ENCODE assay signal across 23 mouse cellular contexts in genomic region chr8:48146449-48146848, GRCm38 (mm10). TPM values are rescaled to one million over a fixed set of nuclear protein-coding genes. Genes with fewer than 3 reads are reported as not detected.
A peak's percentile ranks its signal among the peaks of the same experiment; 100 is the strongest.
DNase-seq lines count a peak whose midpoint lies in the region; ATAC-seq and TF ChIP-seq lines count a peak whose summit lies in the region.
"Had no signal": no experiment of that assay in that cellular context is flagged by ENCODE, and none has a peak within 500 bp of the region (broad histone marks: within the 10 kb centered on the region; RNA-seq: fewer than 3 reads in every experiment).

No protein-coding gene starts in this region.

- H3K4me2 ChIP-seq in forebrain, embryonic 14.5 days (ENCODE audit: low read length), result no peak overlapping the region
- no peak overlapping the region for H3K4me2 ChIP-seq in forebrain, embryonic 11.5 days (ENCODE audit: low read depth, low read length, severe bottlenecking)
- no peak overlapping the region for H3K4me2 ChIP-seq in lung, embryonic 14.5 days
- H3K4me2 ChIP-seq in lung, postnatal 0 days (replicated peaks; ENCODE audit: low read depth, low read length), result no peak overlapping the region
- H3K4me2 ChIP-seq: embryonic facial prominence, embryonic 15.5 days; hindbrain, embryonic 15.5 days; liver, embryonic 15.5 days had no signal

- DNase-seq in forebrain, embryonic 14.5 days (ENCODE audit: low spot score), result peak; percentile 63
- DNase-seq in forebrain, embryonic 11.5 days (ENCODE audit: low spot score), result no peak
- peak; percentile 50 for DNase-seq in lung, embryonic 14.5 days
- DNase-seq in lung, postnatal 0 days (ENCODE audit: low spot score), result no peak
- DNase-seq in layer of hippocampus, adult 9-10 months (ENCODE audit: low spot score), result peak; percentile 25
- DNase-seq in telencephalon, adult 2 months (ENCODE audit: low read depth, low spot score), result peak; percentile 61
- DNase-seq in cerebellum, postnatal 10 days, result no peak
- DNase-seq in adrenal gland, postnatal 4 days (ENCODE audit: low spot score in 2 of 2), result no peak
- DNase-seq: adrenal gland, postnatal 14 days; cerebellum, adult 8-10 months; gastrocnemius, postnatal 36 days; heart, postnatal 10 days; lung, postnatal 14 days; retina, postnatal 1 day; thymus, postnatal 36 days had no signal

- no peak for TF ChIP-seq EP300 in lung, postnatal 0 days (IDR thresholded peaks at IDR 0.05)

- no peaks in the 10 kb centered on the region for H3K27me3 ChIP-seq in forebrain, embryonic 14.5 days (replicated peaks; ENCODE audit: control insufficient read depth, insufficient read depth, low read length)
- no peaks in the 10 kb centered on the region for H3K27me3 ChIP-seq in forebrain, embryonic 11.5 days (ENCODE audit: control insufficient read depth, insufficient read depth, low read length)
- H3K27me3 ChIP-seq in lung, embryonic 14.5 days (ENCODE audit: insufficient read depth, low read length), result no peaks in the 10 kb centered on the region
- H3K27me3 ChIP-seq in lung, postnatal 0 days (replicated peaks; ENCODE audit: insufficient read depth, low read length), result no peaks in the 10 kb centered on the region
- H3K27me3 ChIP-seq: CH12.LX; embryonic facial prominence, embryonic 15.5 days; hindbrain, embryonic 15.5 days; liver, embryonic 15.5 days; megakaryocyte, embryonic 14.5 days had no signal

- ATAC-seq in forebrain, embryonic 14.5 days, result peak; percentile 37; the same call in 1 of the 2 replicates
- ATAC-seq in forebrain, embryonic 11.5 days (replicated peaks; ENCODE audit: low FRiP score), result no peak
- no peak for ATAC-seq in lung, embryonic 14.5 days (ENCODE audit: insufficient read depth)
- ATAC-seq in lung, postnatal 0 days, result no peak
- ATAC-seq: intestine, embryonic 16.5 days; midbrain, embryonic 16.5 days had no signal

- H3K9ac ChIP-seq in forebrain, embryonic 14.5 days (ENCODE audit: low read length), result no peak overlapping the region
- H3K9ac ChIP-seq in forebrain, embryonic 11.5 days (ENCODE audit: low read length), result no peak overlapping the region
- no peak overlapping the region for H3K9ac ChIP-seq in lung, embryonic 14.5 days
- H3K9ac ChIP-seq in lung, postnatal 0 days (replicated peaks; ENCODE audit: low read depth), result no peak overlapping the region
- H3K9ac ChIP-seq: embryonic facial prominence, embryonic 15.5 days; hindbrain, embryonic 15.5 days; liver, embryonic 15.5 days had no signal

- H3K4me3 ChIP-seq in forebrain, embryonic 14.5 days (ENCODE audit: low read depth, low read length), result no peak overlapping the region
- no peak overlapping the region for H3K4me3 ChIP-seq in forebrain, embryonic 11.5 days (ENCODE audit: low read depth, low read length)
- no peak overlapping the region for H3K4me3 ChIP-seq in lung, embryonic 14.5 days (ENCODE audit: low read depth, low read length)
- no peak overlapping the region for H3K4me3 ChIP-seq in lung, postnatal 0 days (ENCODE audit: low read depth, low read length)
- H3K4me3 ChIP-seq: embryonic facial prominence, embryonic 15.5 days; hindbrain, embryonic 15.5 days; left cerebral cortex, adult 2 months; liver, embryonic 15.5 days; megakaryocyte, embryonic 14.5 days had no signal

- no peaks in the 10 kb centered on the region for H3K9me3 ChIP-seq in forebrain, embryonic 14.5 days (replicated peaks; ENCODE audit: control insufficient read depth, low read length)
- peaks cover 5% of the 10 kb centered on the region; the same call in 1 of the 2 replicates for H3K9me3 ChIP-seq in forebrain, embryonic 11.5 days (ENCODE audit: control insufficient read depth, low read length)
- no peaks in the 10 kb centered on the region for H3K9me3 ChIP-seq in lung, embryonic 14.5 days (ENCODE audit: low read depth, low read length)
- H3K9me3 ChIP-seq in lung, postnatal 0 days (ENCODE audit: low read length), result no peaks in the 10 kb centered on the region
- H3K9me3 ChIP-seq: liver, embryonic 15.5 days had no signal

- TF ChIP-seq CTCF in lung, embryonic 14.5 days (IDR thresholded peaks at IDR 0.05; ENCODE audit: low read depth), result no peak
- TF ChIP-seq CTCF in lung, postnatal 0 days (IDR thresholded peaks at IDR 0.05), result no peak

- no peaks in the 10 kb centered on the region for H3K4me1 ChIP-seq in forebrain, embryonic 14.5 days (ENCODE audit: control insufficient read depth, insufficient read depth, low read length)
- no peaks in the 10 kb centered on the region for H3K4me1 ChIP-seq in forebrain, embryonic 11.5 days (replicated peaks; ENCODE audit: control insufficient read depth, insufficient read depth, low read length)
- no peaks in the 10 kb centered on the region for H3K4me1 ChIP-seq in lung, embryonic 14.5 days (ENCODE audit: insufficient read depth)
- no peaks in the 10 kb centered on the region for H3K4me1 ChIP-seq in lung, postnatal 0 days (ENCODE audit: insufficient read depth, low read depth, low read length)
- H3K4me1 ChIP-seq: hindbrain, embryonic 15.5 days; liver, embryonic 15.5 days; megakaryocyte, embryonic 14.5 days had no signal

- 79% methylated on average over 10 of the region's 10 CpGs for WGBS in forebrain, embryonic 14.5 days
- WGBS in forebrain, embryonic 11.5 days, result 95% methylated on average over 10 of the region's 10 CpGs
- WGBS in lung, embryonic 14.5 days, result 79% methylated on average over 10 of the region's 10 CpGs
- 77% methylated on average over 10 of the region's 10 CpGs for WGBS in lung, postnatal 0 days

- H3K27ac ChIP-seq in forebrain, embryonic 14.5 days (ENCODE audit: low read depth, low read length), result no peak overlapping the region
- H3K27ac ChIP-seq in forebrain, embryonic 11.5 days (ENCODE audit: low read depth, low read length), result no peak overlapping the region
- H3K27ac ChIP-seq in lung, embryonic 14.5 days (ENCODE audit: low read depth), result no peak overlapping the region
- no peak overlapping the region for H3K27ac ChIP-seq in lung, postnatal 0 days (ENCODE audit: low read length)
- H3K27ac ChIP-seq: embryonic facial prominence, embryonic 15.5 days; hindbrain, embryonic 15.5 days; left cerebral cortex, adult 2 months; liver, embryonic 15.5 days had no signal

- H3K36me3 ChIP-seq in forebrain, embryonic 14.5 days (ENCODE audit: control insufficient read depth, insufficient read depth, low read length), result no peaks in the 10 kb centered on the region
- no peaks in the 10 kb centered on the region for H3K36me3 ChIP-seq in forebrain, embryonic 11.5 days (ENCODE audit: control insufficient read depth, insufficient read depth, low read length)
- peaks cover 13% of the 10 kb centered on the region; the same call in 1 of the 2 replicates for H3K36me3 ChIP-seq in lung, embryonic 14.5 days (ENCODE audit: insufficient read depth)
- H3K36me3 ChIP-seq in lung, postnatal 0 days (ENCODE audit: insufficient read depth, low read length), result no peaks in the 10 kb centered on the region
- H3K36me3 ChIP-seq: embryonic facial prominence, embryonic 15.5 days; hindbrain, embryonic 15.5 days had no signal

RNA-seq across cellular contexts. Expression of gene Dctd, which starts 47.6 kb away (rescaled TPM):
- polyA plus RNA-seq in forebrain, embryonic 14.5 days (2014; fragmentation: Nextera tagmentation; extraction: Ambion mirVana), result 13.5 and 14.2 TPM in 2 replicates
- 36.8 and 38.0 TPM in 2 replicates for polyA plus RNA-seq in forebrain, embryonic 11.5 days (2014; fragmentation: Nextera tagmentation; extraction: Ambion mirVana)
- 34.9 and 38.2 TPM in 2 replicates for polyA plus RNA-seq in lung, embryonic 14.5 days (2014; fragmentation: Nextera tagmentation; extraction: Ambion mirVana)
- polyA plus RNA-seq in lung, postnatal 0 days (2015; fragmentation: Nextera tagmentation; extraction: Ambion mirVana), result 1.5 and 1.9 TPM in 2 replicates
- 10 to 100 TPM; 16.3 to 18.0 TPM for total RNA-seq in adrenal gland, postnatal 4 days (2021)

Comparison
In these comparisons a context has a peak if more than half of its experiments do, and no peak if none do; other contexts are left out.
1. DNase-seq: peak in forebrain, embryonic 14.5 days (single experiment), lung, embryonic 14.5 days (single experiment), layer of hippocampus, adult 9-10 months (single experiment) and telencephalon, adult 2 months (single experiment); none in forebrain, embryonic 11.5 days (single experiment), lung, postnatal 0 days (single experiment), cerebellum, postnatal 10 days (0 of 2) and adrenal gland, postnatal 4 days (0 of 2).